Mouse (Mus musculus) heart, embryonic 10.5 days (tissue): ENCODE data around the gene Gusb. TPM values are rescaled to one million over a fixed set of nuclear protein-coding genes. Genes with fewer than 3 reads are reported as not detected.
A peak's percentile ranks its signal among the peaks of the same experiment; 100 is the strongest.

ENCODE experiments used
- DNase-seq: peaks from one replicate; pipeline ENCODE4 v3.0.0-alpha.2; 2017; ENCODE audit warnings: low spot score
- H3K27ac ChIP-seq: fragments of 300-500 bp; sonication (generic); 2 replicates; pipeline ENCODE4 v1.5.1; 2016; ENCODE audit warnings: mild to moderate bottlenecking
- H3K27me3 ChIP-seq: fragments of 300-500 bp; sonication (generic); 2 replicates; pipeline ENCODE4 v1.6.1; 2016; ENCODE audit warnings: mild to moderate bottlenecking; ENCODE audit not compliant: poor library complexity, insufficient read depth, severe bottlenecking
- H3K36me3 ChIP-seq: fragments of 300-500 bp; sonication (generic); 2 replicates; pipeline ENCODE4 v1.6.1; 2016; ENCODE audit warnings: mild to moderate bottlenecking, moderate library complexity
- H3K4me1 ChIP-seq: fragments of 300-500 bp; sonication (generic); 2 replicates; pipeline ENCODE4 v1.6.1; 2016; ENCODE audit warnings: mild to moderate bottlenecking
- H3K4me3 ChIP-seq: fragments of 300-500 bp; sonication (generic); 2 replicates; pipeline ENCODE4 v1.5.1; 2016; ENCODE audit warnings: mild to moderate bottlenecking, moderate library complexity
- H3K9me3 ChIP-seq: fragments of 300-500 bp; sonication (generic); 2 replicates; pipeline ENCODE4 v1.6.1; 2016; ENCODE audit warnings: mild to moderate bottlenecking, moderate library complexity
- WGBS: fragments of 180-500 bp; shearing (Covaris S2); methylation state at CpG from one replicate; pipeline ENCODE4 v1.1.7; 2016; 5-methylcytosine and 5-hydroxymethylcytosine counted together
- polyA plus RNA-seq: library from polyadenylated mRNA; unstranded; fragments of >200 nt; fragmentation: Nextera tagmentation; extraction: Ambion mirVana; gene quantifications from 2 replicates; pipeline ENCODE4 v1.2.1, GENCODE M21; 2016

Gene Gusb
- polyA plus RNA-seq, 1 experiment from 2014 or later, result 56.8 TPM

- Histone ChIP-seq H3K9me3 (no peaks in the 10 kb centered on the region), H3K4me3 (no peak overlapping the region), H3K4me1 (peaks cover 28% of the 10 kb centered on the region), H3K27ac (no peak overlapping the region; the same call in 1 of the 2 replicates), H3K27me3 (no peaks in the 10 kb centered on the region), H3K36me3 (peaks cover 29% of the 10 kb centered on the region)
- 47% methylated on average over 8 of the region's 8 CpGs for WGBS
- DNase-seq, result no peak
These were observed 16.6 kb upstream of the Gusb start for GRCm38 (mm10) chr5:130019461-130019860.

GRCm38 (mm10) chr5:130015104-130015503 lies 12.3 kb upstream of the Gusb start:
- DNase-seq, result no peak
- peaks cover 58% of the 10 kb centered on the region for H3K36me3 ChIP-seq
- whole genome bisulfite sequencing, result 95% methylated on average over 3 of the region's 3 CpGs

GRCm38 (mm10) chr5:130010961-130011360 lies 8.1 kb upstream of the Gusb start:
- H3K4me3 ChIP-seq, result no peak overlapping the region
- peaks cover 44% of the 10 kb centered on the region for H3K36me3 ChIP-seq
- H3K9me3 ChIP-seq, result peaks cover 11% of the 10 kb centered on the region
- DNase-seq, result no peak
- no peaks in the 10 kb centered on the region for H3K4me1 ChIP-seq
- no peaks in the 10 kb centered on the region for H3K27me3 ChIP-seq
- WGBS, result 88% methylated on average over 5 of the region's 5 CpGs
- H3K27ac ChIP-seq, result no peak overlapping the region

More at GRCm38 (mm10) chr5:130015104-130015503, 12.3 kb upstream of the Gusb start:
- H3K4me1 ChIP-seq, result peaks cover 9% of the 10 kb centered on the region
- H3K4me3 ChIP-seq, result no peak overlapping the region
- H3K9me3 ChIP-seq, result peaks cover 11% of the 10 kb centered on the region
- H3K27ac ChIP-seq, result no peak overlapping the region
- no peaks in the 10 kb centered on the region for H3K27me3 ChIP-seq

- no peak for DNase-seq
- Histone ChIP-seq H3K36me3 (peaks cover 32% of the 10 kb centered on the region), H3K4me1 (no peaks in the 10 kb centered on the region), H3K27me3 (no peaks in the 10 kb centered on the region), H3K4me3 (no peak overlapping the region), H3K27ac (no peak overlapping the region), H3K9me3 (peaks cover 11% of the 10 kb centered on the region)
- 85% methylated on average over 4 of the region's 4 CpGs for WGBS
These were observed 6.9 kb upstream of the Gusb start for GRCm38 (mm10) chr5:130009784-130010183.

GRCm38 (mm10) chr5:130008034-130008590 lies 5.3 kb upstream of the Gusb start:
- Histone ChIP-seq H3K27me3 (no peaks in the 10 kb centered on the region), H3K9me3 (peaks cover 11% of the 10 kb centered on the region), H3K4me1 (peaks cover 2% of the 10 kb centered on the region), H3K36me3 (peaks cover 28% of the 10 kb centered on the region), H3K27ac (no peak overlapping the region), H3K4me3 (no peak overlapping the region)
- DNase-seq, result no peak
- WGBS, result 73% methylated on average over 6 of the region's 6 CpGs

- Histone ChIP-seq H3K36me3 (peaks cover 21% of the 10 kb centered on the region), H3K4me3 (no peak overlapping the region), H3K27ac (no peak overlapping the region), H3K27me3 (no peaks in the 10 kb centered on the region), H3K4me1 (peaks cover 9% of the 10 kb centered on the region), H3K9me3 (peaks cover 11% of the 10 kb centered on the region)
- DNase-seq, result no peak
- WGBS, result 89% methylated on average over 1 of the region's 1 CpGs
These were observed 4.5 kb upstream of the Gusb start for GRCm38 (mm10) chr5:130007344-130007743.

- H3K4me3 ChIP-seq, result peak overlapping the region; percentile 82
- no peaks in the 10 kb centered on the region for H3K27me3 ChIP-seq
- no peaks in the 10 kb centered on the region for H3K9me3 ChIP-seq
- WGBS, result 46% methylated on average over 7 of the region's 7 CpGs
- peaks cover 22% of the 10 kb centered on the region for H3K4me1 ChIP-seq
- H3K27ac ChIP-seq, result peak overlapping the region; percentile 94
- no peak for DNase-seq
- H3K36me3 ChIP-seq, result peaks cover 9% of the 10 kb centered on the region; the same call in 1 of the 2 replicates
These were observed 380 bp upstream of the Gusb start for GRCm38 (mm10) chr5:130003229-130003628.

GRCm38 (mm10) chr5:130001356-130001987 lies 1.4 kb downstream of the Gusb start:
- Histone ChIP-seq H3K36me3 (peaks cover 10% of the 10 kb centered on the region; the same call in 1 of the 2 replicates), H3K4me1 (peaks cover 22% of the 10 kb centered on the region), H3K4me3 (peak overlapping the region; percentile 82), H3K27me3 (no peaks in the 10 kb centered on the region), H3K9me3 (no peaks in the 10 kb centered on the region), H3K27ac (peak overlapping the region; percentile 94)
- DNase-seq, result no peak
- WGBS, result 71% methylated on average over 5 of the region's 5 CpGs

GRCm38 (mm10) chr5:130000735-130001134 lies 2.1 kb downstream of the Gusb start:
- no peaks in the 10 kb centered on the region for H3K9me3 ChIP-seq
- H3K27ac ChIP-seq, result no peak overlapping the region
- DNase-seq, result no peak
- peaks cover 14% of the 10 kb centered on the region; the same call in 1 of the 2 replicates for H3K36me3 ChIP-seq
- H3K4me1 ChIP-seq, result peaks cover 22% of the 10 kb centered on the region
- no peaks in the 10 kb centered on the region for H3K27me3 ChIP-seq
- WGBS, result 90% methylated on average over 12 of the region's 12 CpGs
- no peak overlapping the region for H3K4me3 ChIP-seq

GRCm38 (mm10) chr5:129999097-129999496 lies 3.8 kb downstream of the Gusb start:
- 39% methylated on average over 4 of the region's 4 CpGs for WGBS
- no peak for DNase-seq

GRCm38 (mm10) chr5:129997700-129998099 lies 5.1 kb downstream of the Gusb start:
- DNase-seq, result no peak
- no peaks in the 10 kb centered on the region for H3K27me3 ChIP-seq
- no peak overlapping the region for H3K4me3 ChIP-seq
- H3K4me1 ChIP-seq, result peaks cover 17% of the 10 kb centered on the region
- H3K9me3 ChIP-seq, result no peaks in the 10 kb centered on the region
- WGBS, result 66% methylated on average over 19 of the region's 19 CpGs
- no peak overlapping the region for H3K27ac ChIP-seq
- H3K36me3 ChIP-seq, result peaks cover 29% of the 10 kb centered on the region

More at GRCm38 (mm10) chr5:129999097-129999496, 3.8 kb downstream of the Gusb start:
- H3K4me1 ChIP-seq, result peaks cover 22% of the 10 kb centered on the region
- H3K36me3 ChIP-seq, result peaks cover 19% of the 10 kb centered on the region; the same call in 1 of the 2 replicates
- H3K27me3 ChIP-seq, result no peaks in the 10 kb centered on the region
- H3K4me3 ChIP-seq, result no peak overlapping the region
- no peaks in the 10 kb centered on the region for H3K9me3 ChIP-seq
- H3K27ac ChIP-seq, result no peak overlapping the region

GRCm38 (mm10) chr5:129994989-129995388 lies 7.9 kb downstream of the Gusb start:
- 94% methylated on average over 7 of the region's 7 CpGs for WGBS
- peaks cover 34% of the 10 kb centered on the region for H3K36me3 ChIP-seq
- no peak overlapping the region for H3K27ac ChIP-seq
- DNase-seq, result no peak
- H3K27me3 ChIP-seq, result no peaks in the 10 kb centered on the region
- no peaks in the 10 kb centered on the region for H3K4me1 ChIP-seq
- H3K4me3 ChIP-seq, result no peak overlapping the region
- no peaks in the 10 kb centered on the region for H3K9me3 ChIP-seq

GRCm38 (mm10) chr5:129993374-129993773 lies 9.5 kb downstream of the Gusb start:
- Histone ChIP-seq H3K27me3 (no peaks in the 10 kb centered on the region), H3K4me1 (no peaks in the 10 kb centered on the region), H3K9me3 (no peaks in the 10 kb centered on the region), H3K27ac (no peak overlapping the region), H3K4me3 (no peak overlapping the region), H3K36me3 (peaks cover 42% of the 10 kb centered on the region)
- WGBS, result 92% methylated on average over 14 of the region's 14 CpGs
- DNase-seq, result no peak
